Comparison of ENCODE assay signal across 8 mouse cellular contexts in the genomic region with DNA sequence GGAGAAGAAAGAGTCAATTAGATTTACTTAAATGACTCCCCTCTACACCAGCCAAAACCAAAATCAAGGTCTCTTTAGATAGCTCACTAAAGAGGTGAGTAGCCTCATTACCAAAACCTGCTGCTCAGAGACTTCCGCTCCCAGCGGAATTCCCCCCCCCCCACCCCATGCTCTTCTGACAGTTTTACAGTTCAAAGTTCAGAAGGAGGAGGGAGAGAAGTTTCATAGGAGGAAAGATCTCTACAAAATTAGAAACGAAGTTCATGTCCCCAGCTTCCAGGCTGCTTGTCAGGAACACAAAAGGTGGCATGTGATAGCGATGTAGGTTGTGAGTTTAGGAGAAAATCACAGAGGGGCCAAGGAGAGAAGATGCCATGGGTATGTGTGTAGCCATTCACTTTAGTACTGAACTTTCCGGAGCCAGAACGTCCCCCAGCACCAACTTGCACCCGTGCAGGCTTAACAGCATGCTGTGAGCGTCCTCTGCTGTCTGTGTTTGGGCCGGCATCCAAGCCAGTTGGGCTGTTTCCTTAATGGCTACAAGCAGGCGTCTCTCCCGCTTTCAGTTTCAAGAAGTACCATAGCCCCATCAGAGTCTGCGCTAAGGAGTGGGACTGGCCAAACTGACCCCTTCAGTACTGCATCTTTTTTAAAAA.
DNase-seq lines count a peak whose midpoint lies in the region; ATAC-seq and TF ChIP-seq lines count a peak whose summit lies in the region.

No protein-coding gene starts in this region.

- no peaks in the 10 kb centered on the region for H3K9me3 ChIP-seq in G1E (replicated peaks)
- H3K9me3 ChIP-seq in hindbrain, embryonic 11.5 days (ENCODE audit: control insufficient read depth, low read length) = no peaks in the 10 kb centered on the region
- H3K9me3 ChIP-seq in lung, embryonic 16.5 days (ENCODE audit: control insufficient read depth, low read length) = no peaks in the 10 kb centered on the region

- peaks cover 9% of the 10 kb centered on the region for H3K4me1 ChIP-seq in G1E (ENCODE audit: insufficient read depth, low read depth, low read length)
- H3K4me1 ChIP-seq in cerebellum, adult 2 months (ENCODE audit: control insufficient read depth, insufficient read depth, low read length) = no peaks in the 10 kb centered on the region
- H3K4me1 ChIP-seq in hindbrain, embryonic 11.5 days (replicated peaks; ENCODE audit: control insufficient read depth, insufficient read depth, low read length) = no peaks in the 10 kb centered on the region
- H3K4me1 ChIP-seq in lung, embryonic 16.5 days (replicated peaks; ENCODE audit: control insufficient read depth, insufficient read depth, low read length) = peaks cover 16% of the 10 kb centered on the region
- peaks cover 7% of the 10 kb centered on the region for H3K4me1 ChIP-seq in thymus, adult 2 months (replicated peaks; ENCODE audit: control insufficient read depth, insufficient read depth, low read length)

- H3K36me3 ChIP-seq in G1E (replicated peaks) = no peaks in the 10 kb centered on the region
- H3K36me3 ChIP-seq in hindbrain, embryonic 11.5 days (ENCODE audit: control insufficient read depth, insufficient read depth, low read length) = no peaks in the 10 kb centered on the region
- no peaks in the 10 kb centered on the region for H3K36me3 ChIP-seq in lung, embryonic 16.5 days (ENCODE audit: control insufficient read depth, insufficient read depth, low read length)
- no peaks in the 10 kb centered on the region for H3K36me3 ChIP-seq in thymus, adult 2 months (ENCODE audit: control insufficient read depth, insufficient read depth, low read length)

- no peak for DNase-seq in G1E (ENCODE audit: low spot score)
- peak; percentile 90 for DNase-seq in cerebellum, adult 2 months
- DNase-seq in frontal cortex, adult 2 months (ENCODE audit: extremely low spot score in 1 of 2, low spot score in 1 of 2) = peak; percentile 85 to 94
- peak; percentile 84 for DNase-seq in hindbrain, embryonic 11.5 days (ENCODE audit: low spot score)
- peak; percentile 91 for DNase-seq in layer of hippocampus, adult 9-11 months
- DNase-seq in ovary, adult 18-20 months (ENCODE audit: low spot score) = peak; percentile 79
- DNase-seq in thymus, adult 2 months = peak; percentile 90

- no peak overlapping the region for H3K27ac ChIP-seq in cerebellum, adult 2 months (ENCODE audit: insufficient read depth, low read length)
- no peak overlapping the region for H3K27ac ChIP-seq in hindbrain, embryonic 11.5 days (ENCODE audit: low read depth, low read length)
- H3K27ac ChIP-seq in lung, embryonic 16.5 days (ENCODE audit: low read length) = peak overlapping the region; percentile 86
- H3K27ac ChIP-seq in thymus, adult 2 months (ENCODE audit: control insufficient read depth, insufficient read depth, low read length) = no peak overlapping the region

- TF ChIP-seq POLR2A in cerebellum, adult 2 months (IDR thresholded peaks at IDR 0.05; ENCODE audit: borderline replicate concordance, insufficient read depth, low read length) = no peak
- TF ChIP-seq POLR2A in thymus, adult 2 months (IDR thresholded peaks at IDR 0.05; ENCODE audit: control insufficient read depth, extremely low read depth, insufficient read depth, low read length, poor library complexity) = no peak

- 0 out of 2 replicates have a peak, but pooled peaks have one; percentile 30 for TF ChIP-seq CTCF in G1E (IDR thresholded peaks at IDR 0.05; ENCODE audit: low read depth, low read length)
- peak; percentile 97 for TF ChIP-seq CTCF in cerebellum, adult 2 months (IDR thresholded peaks at IDR 0.05; ENCODE audit: borderline replicate concordance, insufficient read depth, low read depth, low read length)
- peak; percentile 90; the same call in 1 of the 2 replicates for TF ChIP-seq CTCF in thymus, adult 2 months (IDR thresholded peaks at IDR 0.05; ENCODE audit: borderline replicate concordance, control insufficient read depth, extremely low read depth, insufficient read depth, low read length, poor library complexity)

- ATAC-seq in G1E (ENCODE audit: extremely low read depth, insufficient number of reproducible peaks, low FRiP score, poor library complexity, severe bottlenecking) = no peak
- peak; percentile 81 for ATAC-seq in hindbrain, embryonic 11.5 days (ENCODE audit: low FRiP score)
- ATAC-seq in lung, embryonic 16.5 days (ENCODE audit: low read depth) = peak; percentile 92

- peak overlapping the region; percentile 71 for H3K4me2 ChIP-seq in hindbrain, embryonic 11.5 days (replicated peaks; ENCODE audit: low read depth, low read length)
- peak overlapping the region; percentile 90 for H3K4me2 ChIP-seq in lung, embryonic 16.5 days (ENCODE audit: low read depth, low read length)

- peak overlapping the region; percentile 0; the same call in 1 of the 2 replicates for H3K4me3 ChIP-seq in G1E (ENCODE audit: low read depth, low read length)
- H3K4me3 ChIP-seq in cerebellum, adult 2 months (replicated peaks; ENCODE audit: insufficient read depth, low read depth, low read length) = peak overlapping the region; percentile 67
- H3K4me3 ChIP-seq in hindbrain, embryonic 11.5 days (ENCODE audit: low read depth, low read length) = peak overlapping the region; percentile 38
- H3K4me3 ChIP-seq in lung, embryonic 16.5 days (ENCODE audit: low read length) = peak overlapping the region; percentile 58
- peak overlapping the region; percentile 44 for H3K4me3 ChIP-seq in thymus, adult 2 months (ENCODE audit: control insufficient read depth, insufficient read depth, low read length)

- peak overlapping the region; percentile 40 for H3K9ac ChIP-seq in hindbrain, embryonic 11.5 days (ENCODE audit: low read depth, low read length)
- H3K9ac ChIP-seq in lung, embryonic 16.5 days (ENCODE audit: low read length) = peak overlapping the region; percentile 65

- 7% methylated on average over 12 of the region's 12 CpGs for WGBS in cerebellum, adult 2 months
- WGBS in hindbrain, embryonic 11.5 days = 7% methylated on average over 12 of the region's 12 CpGs
- WGBS in lung, embryonic 16.5 days = 5% methylated on average over 12 of the region's 12 CpGs
- 6% methylated on average over 12 of the region's 12 CpGs for WGBS in thymus, adult 2 months

- H3K27me3 ChIP-seq in G1E (ENCODE audit: insufficient read depth, low read length) = peaks cover 51% of the 10 kb centered on the region
- H3K27me3 ChIP-seq in cerebellum, adult 2 months (ENCODE audit: control insufficient read depth, insufficient read depth, low read length) = no peaks in the 10 kb centered on the region
- H3K27me3 ChIP-seq in hindbrain, embryonic 11.5 days (ENCODE audit: control insufficient read depth, insufficient read depth, low read length) = no peaks in the 10 kb centered on the region
- no peaks in the 10 kb centered on the region for H3K27me3 ChIP-seq in lung, embryonic 16.5 days (ENCODE audit: control insufficient read depth, insufficient read depth, low read depth, low read length)
- H3K27me3 ChIP-seq in thymus, adult 2 months (ENCODE audit: control insufficient read depth, insufficient read depth, low read length) = no peaks in the 10 kb centered on the region

Comparison
In these comparisons a context has a peak if more than half of its experiments do, and no peak if none do; other contexts are left out.
1. H3K4me3 ChIP-seq: peak in every context shown above with its lines; median percentile 67 in cerebellum, adult 2 months; 58 in lung, embryonic 16.5 days; 44 in thymus, adult 2 months; 38 in hindbrain, embryonic 11.5 days; 0 in G1E.
2. CTCF ChIP-seq: peak in every context shown above with its lines; median percentile 97 in cerebellum, adult 2 months; 90 in thymus, adult 2 months; 30 in G1E.